Comparison of ENCODE assay signal across 8 mouse cellular contexts in the genomic region with DNA sequence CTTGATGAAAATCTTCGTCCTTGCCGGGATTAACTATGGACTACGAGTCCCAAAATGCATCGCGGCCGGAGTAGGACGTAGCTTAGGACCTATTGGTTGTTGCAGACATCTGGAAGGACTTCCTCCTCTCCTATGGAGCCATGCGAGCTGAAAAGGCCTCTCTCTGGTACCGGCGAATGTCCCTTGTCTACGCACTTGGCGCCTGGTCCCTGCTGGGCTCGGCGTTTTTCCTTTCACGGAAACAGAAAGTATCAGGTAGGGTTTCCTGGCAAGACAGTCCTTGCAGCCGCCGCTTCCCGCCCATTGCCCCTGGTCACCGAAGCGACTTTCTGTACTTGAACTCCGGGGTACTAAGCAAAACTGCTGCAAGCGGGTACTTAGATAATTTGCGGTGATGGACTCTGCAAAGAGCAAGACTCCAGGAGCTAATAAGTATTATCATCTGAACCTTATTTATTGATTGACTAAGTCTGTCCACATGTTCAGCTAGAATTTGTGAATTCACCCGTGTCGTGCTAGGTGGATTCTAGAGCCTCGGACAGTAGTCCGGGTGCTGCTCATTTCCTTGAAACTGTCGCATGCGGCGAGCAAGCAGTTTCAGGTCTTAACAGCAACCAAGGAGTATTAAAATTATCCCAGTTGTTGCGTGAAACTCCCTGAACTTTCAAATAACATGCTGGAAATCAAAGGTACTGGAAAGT. TPM values are rescaled to one million over a fixed set of nuclear protein-coding genes. Genes with fewer than 3 reads are reported as not detected.
A peak's percentile ranks its signal among the peaks of the same experiment; 100 is the strongest.
DNase-seq lines count a peak whose midpoint lies in the region; ATAC-seq and TF ChIP-seq lines count a peak whose summit lies in the region.

A gene (plus strand): TSS at position 104 of the 701 bp plus-strand sequence.

- ATAC-seq in embryonic facial prominence, embryonic 15.5 days (ENCODE audit: insufficient number of reproducible peaks, low FRiP score, low TSS enrichment, low read depth), result peak; percentile 94
- peak; percentile 96 for ATAC-seq in kidney, embryonic 14.5 days (ENCODE audit: low FRiP score, low TSS enrichment)
- ATAC-seq in limb, embryonic 15.5 days (ENCODE audit: insufficient number of reproducible peaks, low FRiP score, low TSS enrichment, low read depth), result peak; percentile 92

- TF ChIP-seq CTCF in bone marrow, adult 2 months (IDR thresholded peaks at IDR 0.05; ENCODE audit: control insufficient read depth, insufficient read depth, low read length), result no peak

- no peak within 1 kb of the TSS for H3K27ac ChIP-seq in bone marrow, adult 2 months (ENCODE audit: control insufficient read depth, insufficient read depth, low read depth, low read length, poor library complexity)
- H3K27ac ChIP-seq in embryonic facial prominence, embryonic 15.5 days (replicated peaks), result no peak within 1 kb of the TSS
- H3K27ac ChIP-seq in kidney, embryonic 14.5 days (ENCODE audit: low read depth, low read length), result no peak within 1 kb of the TSS
- 0 out of 2 replicates have a peak within 1 kb of the TSS, but pooled peaks have one; percentile 63 for H3K27ac ChIP-seq in limb, embryonic 15.5 days

- TF ChIP-seq POLR2A in bone marrow, adult 2 months (IDR thresholded peaks at IDR 0.05; ENCODE audit: borderline replicate concordance, control insufficient read depth, low read depth, low read length), result 0 out of 2 replicates have a peak, but pooled peaks have one; percentile 28

- peak within 1 kb of the TSS; percentile 55 for H3K4me2 ChIP-seq in embryonic facial prominence, embryonic 15.5 days (replicated peaks)
- peak within 1 kb of the TSS; percentile 71 for H3K4me2 ChIP-seq in kidney, embryonic 14.5 days (replicated peaks; ENCODE audit: low read depth, low read length)
- H3K4me2 ChIP-seq in limb, embryonic 15.5 days, result peak within 1 kb of the TSS; percentile 46

- peak within 1 kb of the TSS; percentile 37 for H3K9ac ChIP-seq in embryonic facial prominence, embryonic 15.5 days
- H3K9ac ChIP-seq in kidney, embryonic 14.5 days (ENCODE audit: low read depth, low read length), result peak within 1 kb of the TSS; percentile 72
- peak within 1 kb of the TSS; percentile 57 for H3K9ac ChIP-seq in limb, embryonic 15.5 days

- H3K27me3 ChIP-seq in embryonic facial prominence, embryonic 15.5 days, result no peaks in the 10 kb centered on the region
- no peaks in the 10 kb centered on the region for H3K27me3 ChIP-seq in kidney, embryonic 14.5 days (ENCODE audit: control insufficient read depth, insufficient read depth, low read length)
- H3K27me3 ChIP-seq in limb, embryonic 15.5 days, result no peaks in the 10 kb centered on the region

- peak; percentile 87 for DNase-seq in A20 (ENCODE audit: low read depth, low spot score)
- peak; percentile 78 for DNase-seq in heart, adult 8-10 months (ENCODE audit: low spot score)
- DNase-seq in monocyte, adult 2 months (ENCODE audit: low read depth in 1 of 2, low spot score in 2 of 2), result peak; percentile 22 to 28
- peak; percentile 73 to 77 for DNase-seq in spleen, postnatal 36 days (ENCODE audit: low spot score in 2 of 2)

- peaks cover 12% of the 10 kb centered on the region for H3K36me3 ChIP-seq in embryonic facial prominence, embryonic 15.5 days
- H3K36me3 ChIP-seq in kidney, embryonic 14.5 days (ENCODE audit: control insufficient read depth, insufficient read depth, low read length), result peaks cover 6% of the 10 kb centered on the region
- peaks cover 30% of the 10 kb centered on the region for H3K36me3 ChIP-seq in limb, embryonic 15.5 days

- WGBS in bone marrow, adult 2 months, result under 1% methylated on average over 31 of the region's 31 CpGs
- 1% methylated on average over 31 of the region's 31 CpGs for WGBS in embryonic facial prominence, embryonic 15.5 days
- 2% methylated on average over 31 of the region's 31 CpGs for WGBS in kidney, embryonic 14.5 days
- 1% methylated on average over 31 of the region's 31 CpGs for WGBS in limb, embryonic 15.5 days

- H3K4me1 ChIP-seq in bone marrow, adult 2 months (ENCODE audit: control insufficient read depth, insufficient read depth, low read length), result no peaks in the 10 kb centered on the region; the same call in 1 of the 2 replicates
- H3K4me1 ChIP-seq in embryonic facial prominence, embryonic 15.5 days, result no peaks in the 10 kb centered on the region
- H3K4me1 ChIP-seq in kidney, embryonic 14.5 days (ENCODE audit: control insufficient read depth, insufficient read depth, low read length), result no peaks in the 10 kb centered on the region
- H3K4me1 ChIP-seq in limb, embryonic 15.5 days, result peaks cover 3% of the 10 kb centered on the region; the same call in 1 of the 2 replicates

- no peaks in the 10 kb centered on the region for H3K9me3 ChIP-seq in embryonic facial prominence, embryonic 15.5 days (replicated peaks)
- H3K9me3 ChIP-seq in kidney, embryonic 14.5 days (ENCODE audit: control insufficient read depth, low read length), result no peaks in the 10 kb centered on the region
- no peaks in the 10 kb centered on the region for H3K9me3 ChIP-seq in limb, embryonic 15.5 days

- peak within 1 kb of the TSS; percentile 60 for H3K4me3 ChIP-seq in bone marrow, adult 2 months (replicated peaks; ENCODE audit: control insufficient read depth, low read depth, low read length)
- peak within 1 kb of the TSS; percentile 71 for H3K4me3 ChIP-seq in embryonic facial prominence, embryonic 15.5 days (replicated peaks)
- H3K4me3 ChIP-seq in kidney, embryonic 14.5 days (ENCODE audit: low read length), result peak within 1 kb of the TSS; percentile 72
- peak within 1 kb of the TSS; percentile 70 for H3K4me3 ChIP-seq in limb, embryonic 15.5 days

RNA-seq across cellular contexts. Expression of the gene that starts here (rescaled TPM):
- 5.8 and 24.7 TPM in 2 replicates for polyA plus RNA-seq in bone marrow, adult 2 months (2011; ENCODE audit: insufficient read depth, insufficient read length, low replicate concordance, missing spikeins)
- 31.8 and 34.2 TPM in 2 replicates for polyA plus RNA-seq in embryonic facial prominence, embryonic 15.5 days (2015; fragmentation: Nextera tagmentation; extraction: Ambion mirVana)
- 100 to 1,000 TPM in 1 of 4 experiments, 10 to 100 TPM in 3; 84.8 to 108 (median 94.5) TPM for total RNA-seq in heart, adult 8-10 months (2022)
- 41.8 and 61.3 TPM in 2 replicates for polyA plus RNA-seq in kidney, embryonic 14.5 days (2014; fragmentation: Nextera tagmentation; extraction: Ambion mirVana)
- polyA plus RNA-seq in limb, embryonic 15.5 days (2015; fragmentation: Nextera tagmentation; extraction: Ambion mirVana), result 23.8 and 38.9 TPM in 2 replicates

Comparison
In these comparisons a context has a peak if more than half of its experiments do, and no peak if none do; other contexts are left out.
1. DNase-seq: peak in every context shown above with its lines; median percentile 87 in A20; 78 in heart, adult 8-10 months; 75 in spleen, postnatal 36 days; 25 in monocyte, adult 2 months.